Mouse (Mus musculus) ES-E14 (cell line): ENCODE results near the gene Fam47e.

Source experiments
- CHD2 ChIP-seq: IDR thresholded peaks from 2 replicates; pipeline ENCODE4 v1.6.1; 2014; ENCODE audit warnings: mild to moderate bottlenecking, low read depth, low read length, inconsistent platforms
- MAFK ChIP-seq: IDR thresholded peaks from 2 replicates; pipeline ENCODE4 v1.6.1; 2014; ENCODE audit warnings: mild to moderate bottlenecking, low read depth, low read length, inconsistent platforms; ENCODE audit not compliant: insufficient read depth
- ZC3H11A ChIP-seq: IDR thresholded peaks from 2 replicates; pipeline ENCODE4 v1.6.1; 2012; ENCODE audit warnings: low read depth, mild to moderate bottlenecking, inconsistent platforms, low read length, borderline replicate concordance

- no peak for TF ChIP-seq MAFK
- no peak for TF ChIP-seq CHD2
- TF ChIP-seq ZC3H11A, result no peak
Observed at GRCm38 (mm10) chr5:92505402-92505865, 49.4 kb upstream of the Fam47e start.
